Mouse (Mus musculus): ENCODE data around the gene Fam162b. TPM values are rescaled to one million over a fixed set of nuclear protein-coding genes. Genes with fewer than 3 reads are reported as not detected.

Fam162b gene
- polyA plus RNA-seq (2014; fragmentation: Nextera tagmentation; extraction: Ambion mirVana) = 3.3 and 4.7 TPM in 2 replicates

DNA sequence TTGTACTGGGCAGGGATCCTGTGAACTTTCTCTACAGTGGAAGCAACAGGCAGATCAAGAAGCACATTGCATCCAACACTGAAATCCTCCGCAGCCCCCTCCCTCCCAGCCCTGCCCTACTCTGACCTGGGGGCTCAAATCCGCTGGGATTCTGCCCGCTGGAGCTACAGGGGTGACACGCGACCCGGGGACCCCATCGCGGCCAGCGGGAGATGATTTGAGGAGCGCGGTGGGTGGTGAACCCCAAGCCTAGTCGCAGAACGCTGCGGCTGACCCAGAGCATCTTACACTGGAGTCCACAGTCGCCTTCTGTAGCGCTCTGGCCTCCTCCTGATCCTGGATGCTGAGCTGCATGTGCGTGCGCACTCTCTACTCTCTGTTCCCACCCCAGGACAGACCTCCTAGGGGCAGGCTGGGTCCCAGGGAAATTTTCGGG is at the start of gene Fam162b:
Gene Fam162b (minus strand): TSS at position 379 of the 436 bp plus-strand sequence.
- ATAC-seq = no peak
- no peaks in the 10 kb centered on the region for H3K36me3 ChIP-seq (ENCODE audit: control insufficient read depth, insufficient read depth, low read length)
- DNase-seq (ENCODE audit: low spot score) = no peak
- no peak within 1 kb of the TSS for H3K27ac ChIP-seq (ENCODE audit: low read depth, low read length)
- H3K27me3 ChIP-seq (replicated peaks; ENCODE audit: control insufficient read depth, insufficient read depth, low read length) = 0 out of 2 replicates have a peak, but pooled peaks cover 7% of the 10 kb centered on the region
- WGBS = 5% methylated on average over 19 of the region's 19 CpGs
- H3K9ac ChIP-seq (ENCODE audit: low read length) = no peak within 1 kb of the TSS
- peak within 1 kb of the TSS; percentile 13 for H3K4me3 ChIP-seq (ENCODE audit: low read depth, low read length)
- H3K4me2 ChIP-seq (ENCODE audit: low read length) = peak within 1 kb of the TSS; percentile 44
- no peaks in the 10 kb centered on the region for H3K4me1 ChIP-seq (ENCODE audit: control insufficient read depth, insufficient read depth, low read length)
- H3K9me3 ChIP-seq (replicated peaks; ENCODE audit: control insufficient read depth, low read length) = no peaks in the 10 kb centered on the region

DNA sequence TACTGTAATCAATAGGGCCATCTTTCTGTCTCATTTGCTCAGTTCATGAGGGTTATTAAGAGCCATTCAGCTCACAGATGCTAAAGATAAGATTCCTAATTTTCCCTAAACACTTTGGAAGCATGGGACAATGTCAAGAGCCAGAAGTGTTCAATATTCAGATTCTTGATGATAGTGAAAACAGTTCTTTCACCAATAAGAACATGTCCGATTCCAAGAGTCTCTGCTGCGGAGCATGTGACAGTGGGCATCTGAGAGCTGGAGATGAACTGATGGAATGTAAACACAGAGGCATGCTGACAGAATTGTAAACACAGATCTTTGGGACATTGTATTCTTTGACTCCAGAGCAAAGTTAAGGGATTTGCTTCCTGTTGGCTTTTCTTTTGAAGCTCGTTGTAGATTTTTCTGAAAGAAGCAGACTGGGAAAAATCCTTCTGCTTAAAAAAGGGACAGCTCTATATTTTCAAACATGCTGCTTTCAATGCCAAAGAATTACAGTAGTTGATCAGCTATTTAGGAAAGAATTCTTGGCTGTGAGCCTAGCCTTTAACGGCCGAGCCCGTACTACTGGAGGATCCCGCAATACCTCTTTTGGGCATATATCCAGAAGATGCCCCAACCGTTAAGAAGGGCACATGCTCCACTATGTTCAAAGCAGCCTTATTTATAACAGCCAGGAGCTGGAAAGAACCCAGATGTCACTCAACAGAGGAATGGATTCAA is 41.3 kb upstream of the Fam162b start, which contains the start of gene Gprc6a:
Gene Gprc6a (minus strand): TSS at position 51 of the 726 bp plus-strand sequence.
- H3K36me3 ChIP-seq (ENCODE audit: control insufficient read depth, insufficient read depth, low read length) = no peaks in the 10 kb centered on the region
- 41% methylated on average over 8 of the region's 8 CpGs for WGBS
- ATAC-seq = no peak

DNA sequence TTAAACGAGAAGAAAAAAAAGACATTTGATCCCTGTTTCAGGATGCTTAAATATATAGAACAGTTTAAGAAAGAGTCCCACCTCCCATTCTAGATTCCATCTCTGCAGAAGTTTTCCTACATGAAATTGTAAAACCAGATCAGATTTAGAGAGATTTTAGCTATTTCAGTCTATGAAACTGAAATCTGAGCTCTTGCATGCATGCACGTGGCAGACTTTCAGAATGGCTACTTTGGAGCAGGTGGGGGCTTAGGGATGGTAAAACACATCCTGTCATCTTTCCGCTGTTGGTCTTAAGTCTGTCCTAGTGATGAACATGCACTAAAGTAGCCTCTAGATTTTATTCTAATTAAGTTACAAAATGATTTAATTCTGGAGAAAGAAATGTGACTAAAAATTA is 30.9 kb upstream of the Fam162b start:
- DNase-seq (ENCODE audit: low spot score) (no peak), ATAC-seq (no peak)
- H3K4me1 ChIP-seq (ENCODE audit: control insufficient read depth, insufficient read depth, low read length) = no peaks in the 10 kb centered on the region
- no peaks in the 10 kb centered on the region for H3K27me3 ChIP-seq (replicated peaks; ENCODE audit: control insufficient read depth, insufficient read depth, low read length)
- H3K4me3 ChIP-seq (ENCODE audit: low read depth, low read length) = no peak overlapping the region
- WGBS = 87% methylated on average over 3 of the region's 3 CpGs
- H3K9ac ChIP-seq (ENCODE audit: low read length) = no peak overlapping the region
- H3K36me3 ChIP-seq (ENCODE audit: control insufficient read depth, insufficient read depth, low read length) = no peaks in the 10 kb centered on the region
- no peaks in the 10 kb centered on the region for H3K9me3 ChIP-seq (replicated peaks; ENCODE audit: control insufficient read depth, low read length)
- no peak overlapping the region for H3K27ac ChIP-seq (ENCODE audit: low read depth, low read length)
- no peak overlapping the region for H3K4me2 ChIP-seq (ENCODE audit: low read length)

More for the DNA sequence above, 41.3 kb upstream of the Fam162b start, which contains the start of gene Gprc6a:
- Histone ChIP-seq H3K4me1 (ENCODE audit: control insufficient read depth, insufficient read depth, low read length) (no peaks in the 10 kb centered on the region), H3K27ac (ENCODE audit: low read depth, low read length) (no peak within 1 kb of the TSS), H3K9ac (ENCODE audit: low read length) (no peak within 1 kb of the TSS), H3K27me3 (replicated peaks; ENCODE audit: control insufficient read depth, insufficient read depth, low read length) (no peaks in the 10 kb centered on the region), H3K4me2 (ENCODE audit: low read length) (no peak within 1 kb of the TSS), H3K4me3 (ENCODE audit: low read depth, low read length) (no peak within 1 kb of the TSS), H3K9me3 (replicated peaks; ENCODE audit: control insufficient read depth, low read length) (no peaks in the 10 kb centered on the region)
- peak; percentile 33 for DNase-seq (ENCODE audit: low spot score)

DNA sequence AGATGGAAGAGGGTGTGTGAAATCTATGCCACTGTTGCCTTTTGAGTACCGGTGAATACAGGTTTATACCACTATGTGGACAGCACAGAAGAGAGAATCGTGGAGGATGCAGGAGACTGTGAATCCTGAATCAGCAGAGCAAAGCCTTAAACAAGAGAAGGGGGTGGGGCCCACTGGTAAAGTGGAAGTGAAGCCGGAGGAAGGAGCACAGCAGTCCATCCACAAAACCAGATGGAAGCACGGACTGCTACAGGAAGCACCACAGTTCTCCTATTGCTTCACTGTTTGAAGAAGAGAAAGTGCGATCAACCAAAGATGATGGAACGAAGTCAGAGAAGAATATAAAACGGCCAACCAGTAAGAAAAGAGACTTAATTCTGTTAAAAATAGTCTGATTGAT is 29.8 kb upstream of the Fam162b start:
- no peak for ATAC-seq
- Histone ChIP-seq H3K27ac (ENCODE audit: low read depth, low read length) (no peak overlapping the region), H3K9ac (ENCODE audit: low read length) (no peak overlapping the region), H3K27me3 (replicated peaks; ENCODE audit: control insufficient read depth, insufficient read depth, low read length) (no peaks in the 10 kb centered on the region), H3K4me2 (ENCODE audit: low read length) (no peak overlapping the region), H3K9me3 (replicated peaks; ENCODE audit: control insufficient read depth, low read length) (no peaks in the 10 kb centered on the region), H3K36me3 (ENCODE audit: control insufficient read depth, insufficient read depth, low read length) (no peaks in the 10 kb centered on the region), H3K4me1 (ENCODE audit: control insufficient read depth, insufficient read depth, low read length) (no peaks in the 10 kb centered on the region), H3K4me3 (ENCODE audit: low read depth, low read length) (no peak overlapping the region)
- WGBS = 59% methylated on average over 7 of the region's 7 CpGs
- DNase-seq (ENCODE audit: low spot score) = no peak

DNA sequence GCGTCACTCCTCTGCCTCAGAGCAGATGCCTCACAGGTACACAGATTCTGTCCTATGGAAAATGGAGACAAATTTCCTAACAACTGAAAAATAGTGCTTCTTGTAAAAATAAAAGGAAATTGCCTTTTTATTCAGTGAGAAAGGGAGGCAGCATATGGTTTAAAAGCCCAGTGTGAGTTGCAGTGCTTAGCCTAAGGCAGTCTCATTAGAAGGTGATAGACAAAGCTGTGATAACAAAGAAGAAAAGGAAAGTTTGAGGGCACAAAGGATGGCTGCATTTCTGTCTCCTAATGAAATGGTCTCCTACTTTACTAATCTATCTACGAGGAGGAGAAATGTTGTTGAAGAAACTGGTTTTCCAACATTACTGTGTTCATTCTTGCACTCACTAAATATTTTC is 28.2 kb upstream of the Fam162b start:
- Histone ChIP-seq H3K27me3 (replicated peaks; ENCODE audit: control insufficient read depth, insufficient read depth, low read length) (no peaks in the 10 kb centered on the region), H3K4me1 (ENCODE audit: control insufficient read depth, insufficient read depth, low read length) (no peaks in the 10 kb centered on the region), H3K9ac (ENCODE audit: low read length) (no peak overlapping the region), H3K9me3 (replicated peaks; ENCODE audit: control insufficient read depth, low read length) (no peaks in the 10 kb centered on the region), H3K4me2 (ENCODE audit: low read length) (no peak overlapping the region), H3K36me3 (ENCODE audit: control insufficient read depth, insufficient read depth, low read length) (no peaks in the 10 kb centered on the region), H3K4me3 (ENCODE audit: low read depth, low read length) (no peak overlapping the region), H3K27ac (ENCODE audit: low read depth, low read length) (no peak overlapping the region)
- peak; percentile 71; the same call in 1 of the 2 replicates for ATAC-seq
- 42% methylated on average over 2 of the region's 2 CpGs for WGBS
- peak; percentile 48 for DNase-seq (ENCODE audit: low spot score)

DNA sequence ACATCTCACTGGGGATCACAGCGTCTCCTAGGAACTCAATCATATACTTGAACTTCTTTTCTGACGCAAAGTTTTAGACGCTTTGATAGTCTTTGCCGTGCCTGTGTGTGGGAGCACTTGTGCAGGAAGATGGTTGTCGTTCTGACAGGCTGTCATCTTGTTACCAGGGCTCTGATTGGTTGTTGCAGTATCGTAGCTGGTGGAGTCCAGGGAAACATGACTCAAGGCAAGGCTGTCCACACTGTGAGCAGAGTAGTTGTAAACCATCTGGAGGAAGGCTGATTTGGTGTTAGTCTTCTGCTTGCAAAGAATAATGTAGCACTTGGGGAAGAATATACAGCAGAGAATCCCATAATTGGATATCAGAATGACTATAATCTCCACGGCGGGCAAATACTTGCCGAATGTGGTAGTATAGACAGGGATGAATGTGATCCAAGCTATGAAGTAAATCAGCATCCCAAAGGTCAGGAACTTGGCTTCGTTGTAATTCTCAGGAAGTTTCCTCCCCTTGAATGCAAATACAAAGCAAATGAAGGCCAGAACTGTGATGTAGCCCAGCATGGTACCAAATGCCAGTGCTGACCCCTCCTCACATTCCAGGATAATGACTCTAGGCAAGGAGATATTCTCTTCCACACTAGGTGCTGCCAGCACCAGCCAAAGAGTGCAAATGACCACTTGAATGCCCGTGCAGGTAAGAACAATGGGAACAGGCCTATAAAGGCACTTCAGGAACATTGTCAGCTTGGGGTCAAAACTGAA is 24.7 kb upstream of the Fam162b start:
- Histone ChIP-seq H3K27ac (ENCODE audit: low read depth, low read length) (no peak overlapping the region), H3K36me3 (ENCODE audit: control insufficient read depth, insufficient read depth, low read length) (no peaks in the 10 kb centered on the region), H3K9ac (ENCODE audit: low read length) (no peak overlapping the region), H3K27me3 (replicated peaks; ENCODE audit: control insufficient read depth, insufficient read depth, low read length) (no peaks in the 10 kb centered on the region), H3K9me3 (replicated peaks; ENCODE audit: control insufficient read depth, low read length) (no peaks in the 10 kb centered on the region), H3K4me3 (ENCODE audit: low read depth, low read length) (no peak overlapping the region), H3K4me1 (ENCODE audit: control insufficient read depth, insufficient read depth, low read length) (no peaks in the 10 kb centered on the region), H3K4me2 (ENCODE audit: low read length) (no peak overlapping the region)
- DNase-seq (ENCODE audit: low spot score) (no peak), ATAC-seq (no peak)
- 77% methylated on average over 11 of the region's 11 CpGs for WGBS

DNA sequence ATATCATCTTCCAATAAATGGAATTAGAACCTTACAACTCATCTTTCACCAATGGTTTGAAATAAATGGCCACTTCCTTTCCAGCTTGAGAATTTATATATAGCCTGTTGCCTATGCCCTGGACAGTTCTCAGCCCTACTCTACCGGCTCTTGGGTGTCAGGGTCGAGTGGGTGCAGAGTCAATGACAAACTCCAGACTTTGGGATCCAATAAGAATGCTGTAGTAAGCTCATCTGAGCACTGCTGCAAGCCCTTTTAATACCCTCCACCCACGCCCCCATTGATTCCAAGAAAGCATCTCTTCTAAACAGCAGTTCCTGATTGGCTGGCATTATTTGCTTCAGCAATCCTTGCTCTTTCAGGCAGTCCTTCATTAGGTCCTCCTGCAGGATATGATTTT is 23.1 kb upstream of the Fam162b start:
- Histone ChIP-seq H3K36me3 (ENCODE audit: control insufficient read depth, insufficient read depth, low read length) (no peaks in the 10 kb centered on the region), H3K4me1 (ENCODE audit: control insufficient read depth, insufficient read depth, low read length) (no peaks in the 10 kb centered on the region), H3K27ac (ENCODE audit: low read depth, low read length) (no peak overlapping the region), H3K9ac (ENCODE audit: low read length) (no peak overlapping the region), H3K4me2 (ENCODE audit: low read length) (no peak overlapping the region), H3K9me3 (replicated peaks; ENCODE audit: control insufficient read depth, low read length) (no peaks in the 10 kb centered on the region), H3K27me3 (replicated peaks; ENCODE audit: control insufficient read depth, insufficient read depth, low read length) (no peaks in the 10 kb centered on the region), H3K4me3 (ENCODE audit: low read depth, low read length) (no peak overlapping the region)
- 67% methylated on average over 3 of the region's 3 CpGs for WGBS
- DNase-seq (ENCODE audit: low spot score) (no peak), ATAC-seq (no peak)

DNA sequence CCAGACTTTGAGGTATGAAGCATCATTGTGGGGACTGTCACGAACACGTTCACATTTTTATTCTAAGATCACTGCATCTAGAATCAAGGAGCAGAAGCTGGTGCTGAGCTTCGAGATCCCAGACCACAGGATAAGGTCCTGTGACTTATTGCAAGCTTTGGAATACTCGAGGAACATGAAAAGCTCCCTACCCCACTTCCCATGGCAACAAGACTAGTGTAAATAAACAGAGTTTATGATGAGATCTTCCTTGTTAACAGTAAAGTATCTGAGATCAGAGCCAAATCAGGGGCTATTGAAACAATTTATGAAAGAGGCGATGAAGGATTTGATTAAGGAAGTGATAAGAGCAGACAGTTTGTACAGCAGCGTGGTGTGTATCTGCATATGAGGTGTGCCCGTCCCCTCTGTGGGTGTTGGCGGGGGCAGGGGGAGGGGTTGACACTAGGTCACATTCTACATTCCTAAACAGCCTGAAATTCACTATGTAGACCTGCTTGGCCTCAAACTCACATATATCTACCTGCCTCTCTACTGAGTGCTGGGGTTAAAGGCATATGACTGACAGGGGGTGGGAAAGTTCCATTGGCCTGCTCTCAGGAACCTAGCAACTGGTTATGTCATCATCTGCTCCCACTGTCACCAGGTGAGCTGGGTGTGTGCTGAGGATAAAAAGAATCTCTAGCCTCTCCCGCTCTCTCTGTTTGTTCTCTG is 21.8 kb upstream of the Fam162b start:
- WGBS = 85% methylated on average over 9 of the region's 9 CpGs
- H3K27ac ChIP-seq (ENCODE audit: low read depth, low read length) = no peak overlapping the region

More for the DNA sequence above, 21.8 kb upstream of the Fam162b start:
- Histone ChIP-seq H3K27me3 (replicated peaks; ENCODE audit: control insufficient read depth, insufficient read depth, low read length) (no peaks in the 10 kb centered on the region), H3K4me1 (ENCODE audit: control insufficient read depth, insufficient read depth, low read length) (no peaks in the 10 kb centered on the region), H3K9ac (ENCODE audit: low read length) (no peak overlapping the region), H3K9me3 (replicated peaks; ENCODE audit: control insufficient read depth, low read length) (no peaks in the 10 kb centered on the region), H3K4me3 (ENCODE audit: low read depth, low read length) (no peak overlapping the region), H3K4me2 (ENCODE audit: low read length) (no peak overlapping the region), H3K36me3 (ENCODE audit: control insufficient read depth, insufficient read depth, low read length) (no peaks in the 10 kb centered on the region)
- no peak for DNase-seq (ENCODE audit: low spot score)
- ATAC-seq = no peak
